Mouse (Mus musculus): Measurements from ENCODE around the gene Pnisr. TPM values are rescaled to one million over a fixed set of nuclear protein-coding genes. Genes with fewer than 3 reads are reported as not detected.

Gene Pnisr
- polyA plus RNA-seq, 1 experiment from 2014 or later = 143 TPM

- Histone ChIP-seq H3K27ac (peak within 1 kb of the TSS; percentile 94), H3K27me3 (ENCODE audit: poor library complexity, severe bottlenecking) (no peaks in the 10 kb centered on the region), H3K9me3 (no peaks in the 10 kb centered on the region), H3K36me3 (replicated peaks) (peaks cover 25% of the 10 kb centered on the region), H3K4me3 (peak within 1 kb of the TSS; percentile 74), H3K4me1 (peaks cover 10% of the 10 kb centered on the region; the same call in 1 of the 2 replicates)
- WGBS = under 1% methylated on average over 51 of the region's 51 CpGs
- DNase-seq (ENCODE audit: extremely low spot score, low spot score) = peak; percentile 85
These were observed 32.3 kb downstream of the Pnisr start, which contains the start of gene Coq3 for GRCm38 (mm10) chr4:21879565-21880220. Coq3 (plus strand) TSS chr4:21879673.

DNA sequence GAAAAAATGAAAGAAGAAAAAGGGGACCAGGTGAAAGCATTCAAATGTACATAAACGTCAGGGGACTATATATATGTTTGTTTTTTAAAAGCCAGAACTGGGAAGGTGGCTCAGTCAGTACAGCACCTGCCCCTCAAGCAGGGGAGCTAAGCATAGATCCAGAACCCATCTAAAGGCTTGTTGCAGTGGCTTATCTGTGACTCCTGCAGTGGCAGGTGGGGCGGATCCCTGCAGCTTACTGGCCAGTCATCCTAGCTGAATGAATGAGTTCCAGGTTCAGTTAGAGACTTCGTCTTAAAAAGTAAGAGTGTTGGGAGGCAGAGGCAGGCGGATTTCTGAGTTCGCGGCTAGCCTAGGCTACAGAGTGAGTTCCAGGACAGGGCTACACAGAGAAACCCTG, 35.4 kb downstream of the Pnisr start:
- Histone ChIP-seq H3K4me3 (no peak overlapping the region), H3K27me3 (ENCODE audit: poor library complexity, severe bottlenecking) (no peaks in the 10 kb centered on the region), H3K4me1 (peaks cover 10% of the 10 kb centered on the region; the same call in 1 of the 2 replicates), H3K9me3 (no peaks in the 10 kb centered on the region), H3K36me3 (replicated peaks) (no peaks in the 10 kb centered on the region), H3K27ac (no peak overlapping the region)
- DNase-seq (ENCODE audit: extremely low spot score, low spot score) = no peak
- WGBS = 91% methylated on average over 6 of the region's 6 CpGs

DNA sequence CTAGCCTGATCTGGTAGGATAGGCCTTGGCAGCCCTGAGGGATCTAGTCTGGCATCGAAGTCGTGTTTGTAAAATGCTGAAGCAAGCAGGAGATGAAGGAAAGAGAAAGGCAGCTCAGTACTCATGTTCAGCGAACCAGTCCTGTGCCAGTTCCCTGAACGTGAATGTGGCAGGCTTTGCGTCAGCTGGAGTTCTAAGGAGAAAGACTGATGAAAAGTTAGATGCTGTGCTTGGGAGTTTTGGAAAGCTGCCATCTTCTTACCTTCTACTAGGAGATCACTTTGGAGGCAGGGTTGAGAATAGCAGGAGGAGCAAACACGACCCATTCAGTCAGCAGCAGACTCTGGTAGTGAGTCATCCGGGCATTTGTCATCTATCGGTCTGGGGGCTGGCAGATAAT, 38.4 kb downstream of the Pnisr start:
- no peak for DNase-seq (ENCODE audit: extremely low spot score, low spot score)
- Histone ChIP-seq H3K4me3 (no peak overlapping the region), H3K4me1 (no peaks in the 10 kb centered on the region), H3K9me3 (no peaks in the 10 kb centered on the region), H3K27me3 (ENCODE audit: poor library complexity, severe bottlenecking) (no peaks in the 10 kb centered on the region), H3K27ac (no peak overlapping the region), H3K36me3 (replicated peaks) (no peaks in the 10 kb centered on the region)
- 93% methylated on average over 8 of the region's 8 CpGs for WGBS

Other genes starting within 250 kb of the Pnisr start
- 0.04 and 0.10 TPM in 2 replicates for gene Prdm13, start 161.6 kb upstream of the Pnisr start, polyA plus RNA-seq (2016; fragmentation: Nextera tagmentation; extraction: Ambion mirVana)
- gene Ccnc, start 119.9 kb upstream of the Pnisr start, polyA plus RNA-seq (2016; fragmentation: Nextera tagmentation; extraction: Ambion mirVana) = 55.7 and 58.9 TPM in 2 replicates
- gene Usp45, start 80.4 kb upstream of the Pnisr start, polyA plus RNA-seq (2016; fragmentation: Nextera tagmentation; extraction: Ambion mirVana) = 12.0 and 12.4 TPM in 2 replicates
- gene Tstd3, start 80.4 kb upstream of the Pnisr start, polyA plus RNA-seq (2016; fragmentation: Nextera tagmentation; extraction: Ambion mirVana) = 24.3 and 25.2 TPM in 2 replicates
- 12.8 and 13.1 TPM in 2 replicates for gene Coq3, start 32.1 kb downstream of the Pnisr start, polyA plus RNA-seq (2016; fragmentation: Nextera tagmentation; extraction: Ambion mirVana)
- gene Faxc, start 83.7 kb downstream of the Pnisr start, polyA plus RNA-seq (2016; fragmentation: Nextera tagmentation; extraction: Ambion mirVana) = 9.0 and 10.5 TPM in 2 replicates